Mouse (Mus musculus): Measurements from ENCODE around the gene Zfp740.

Zfp740 gene

GRCm38 (mm10) chr15:102230408-102231321 is 27.6 kb downstream of the Zfp740 start:
- DNase-seq (ENCODE audit: low read depth, low spot score) = no peak

GRCm38 (mm10) chr15:102231748-102232147 is 28.7 kb downstream of the Zfp740 start, which contains the start of gene Itgb7:
Itgb7 (minus strand) TSS chr15:102231944.
- DNase-seq (ENCODE audit: low read depth, low spot score) = no peak

GRCm38 (mm10) chr15:102232764-102233163 is 29.7 kb downstream of the Zfp740 start:
- no peak for DNase-seq (ENCODE audit: low read depth, low spot score)

GRCm38 (mm10) chr15:102233896-102234295 is 30.8 kb downstream of the Zfp740 start:
- no peak for DNase-seq (ENCODE audit: low read depth, low spot score)

- DNase-seq (ENCODE audit: low read depth, low spot score) = no peak
Observed at GRCm38 (mm10) chr15:102235371-102236027, 32.5 kb downstream of the Zfp740 start.

- no peak for DNase-seq (ENCODE audit: low read depth, low spot score)
Observed at GRCm38 (mm10) chr15:102238543-102239259, 35.7 kb downstream of the Zfp740 start.

GRCm38 (mm10) chr15:102239260-102239590 is 36.2 kb downstream of the Zfp740 start:
- DNase-seq (ENCODE audit: low read depth, low spot score) = no peak

GRCm38 (mm10) chr15:102239851-102240250 is 36.8 kb downstream of the Zfp740 start:
- DNase-seq (ENCODE audit: low read depth, low spot score) = no peak

GRCm38 (mm10) chr15:102240607-102241006 is 37.6 kb downstream of the Zfp740 start:
- DNase-seq (ENCODE audit: low read depth, low spot score) = no peak

- no peak for DNase-seq (ENCODE audit: low read depth, low spot score)
Observed at GRCm38 (mm10) chr15:102242404-102243228, 39.6 kb downstream of the Zfp740 start.

- DNase-seq (ENCODE audit: low read depth, low spot score) = no peak
Observed at GRCm38 (mm10) chr15:102243229-102244190, 40.5 kb downstream of the Zfp740 start.

GRCm38 (mm10) chr15:102244306-102245191 is 41.5 kb downstream of the Zfp740 start:
- DNase-seq (ENCODE audit: low read depth, low spot score) = no peak

- no peak for DNase-seq (ENCODE audit: low read depth, low spot score)
Observed at GRCm38 (mm10) chr15:102245461-102245881, 42.4 kb downstream of the Zfp740 start.

GRCm38 (mm10) chr15:102245891-102246741 is 43.1 kb downstream of the Zfp740 start:
- DNase-seq (ENCODE audit: low read depth, low spot score) = peak; percentile 78

- DNase-seq (ENCODE audit: low read depth, low spot score) = peak; percentile 98
Observed at GRCm38 (mm10) chr15:102246866-102247251, 43.8 kb downstream of the Zfp740 start.

- DNase-seq (ENCODE audit: low read depth, low spot score) = no peak
Observed at GRCm38 (mm10) chr15:102247252-102248130, 44.4 kb downstream of the Zfp740 start.
